Mouse (Mus musculus) kidney, postnatal 0 days (tissue): ENCODE measurements around the gene Chd5. TPM values are rescaled to one million over a fixed set of nuclear protein-coding genes. Genes with fewer than 3 reads are reported as not detected.

Experiments used
- ATAC-seq: fragments of 200-750 bp; cut with Nextera tagmentation; replicated peaks from 2 replicates; pipeline ENCODE4 v1.8.0; 2017; ENCODE audit warnings: low read depth, moderate number of reproducible peaks, moderate TSS enrichment, moderate library complexity; ENCODE audit not compliant: low FRiP score
- DNase-seq: peaks from one replicate; pipeline ENCODE4 v3.0.0-alpha.2; 2016; ENCODE audit warnings: low spot score
- H3K27ac ChIP-seq: fragments of 300-500 bp; sonication (generic); 2 replicates; pipeline ENCODE4 v1.5.1; 2014; ENCODE audit warnings: mild to moderate bottlenecking
- H3K27me3 ChIP-seq: fragments of 300-500 bp; sonication (generic); 2 replicates; pipeline ENCODE4 v1.6.1; 2014; ENCODE audit warnings: low read length, mixed read lengths; ENCODE audit not compliant: insufficient read depth
- H3K36me3 ChIP-seq: fragments of 300-500 bp; sonication (generic); 2 replicates; pipeline ENCODE4 v1.6.1; 2014; ENCODE audit warnings: low read length, mixed read lengths; ENCODE audit not compliant: insufficient read depth
- H3K4me1 ChIP-seq: fragments of 300-500 bp; sonication (generic); replicated peaks from 2 replicates; pipeline ENCODE4 v1.6.1; 2014; ENCODE audit warnings: antibody characterized with exemption, low read length, mixed read lengths; ENCODE audit not compliant: insufficient read depth
- H3K4me2 ChIP-seq: fragments of 300-500 bp; sonication (generic); 2 replicates; pipeline ENCODE4 v1.6.1; 2014; ENCODE audit warnings: mild to moderate bottlenecking, low read length, moderate library complexity, mixed read lengths
- H3K4me3 ChIP-seq: fragments of 300-500 bp; sonication (generic); replicated peaks from 2 replicates; pipeline ENCODE4 v1.5.1; 2014; ENCODE audit warnings: low read depth, low read length
- H3K9ac ChIP-seq: fragments of 300-500 bp; sonication (generic); 2 replicates; pipeline ENCODE4 v1.6.1; 2014; ENCODE audit warnings: low read depth, low read length
- H3K9me3 ChIP-seq: fragments of 300-500 bp; sonication (generic); replicated peaks from 2 replicates; pipeline ENCODE4 v1.6.1; 2016; ENCODE audit warnings: low read length, inconsistent platforms, mixed read lengths
- CTCF ChIP-seq: IDR thresholded peaks from 2 replicates; pipeline ENCODE4 v1.5.1; 2016; ENCODE audit warnings: antibody characterized with exemption, low read depth, mild to moderate bottlenecking, moderate library complexity
- WGBS: fragments of 180-500 bp; shearing (Covaris S2); extraction: QIAGEN DNeasy Blood & Tissue Kit; methylation state at CpG from one replicate; pipeline ENCODE4 v1.1.7; 2014; 5-methylcytosine and 5-hydroxymethylcytosine counted together
- polyA plus RNA-seq: library from polyadenylated mRNA; unstranded; fragments of >200 nt; fragmentation: Nextera tagmentation; extraction: Ambion mirVana; gene quantifications from 2 replicates; pipeline ENCODE4 v1.2.1, GENCODE M21; 2015

The Chd5 gene
- polyA plus RNA-seq, 1 experiment from 2014 or later: 0.04 TPM

DNA sequence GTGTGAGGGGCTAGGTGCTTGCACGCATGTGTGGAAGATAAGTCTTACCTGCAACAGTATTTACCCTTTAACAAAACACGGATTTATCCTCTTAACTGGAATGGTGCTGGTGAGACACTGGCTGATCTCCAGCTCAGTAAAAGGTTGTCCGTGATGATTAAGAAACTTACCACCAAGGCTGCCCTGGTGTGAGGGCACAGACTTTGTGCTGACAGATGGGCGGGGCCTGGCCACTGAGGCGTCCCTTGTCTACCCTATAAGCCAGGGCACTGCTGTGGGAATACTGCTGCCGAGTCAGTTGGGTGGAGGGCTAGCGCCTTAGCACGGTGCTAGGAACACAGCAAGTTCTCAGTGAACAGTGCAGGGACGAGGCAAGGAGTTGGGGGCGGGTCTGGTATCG, 36.4 kb upstream of the Chd5 start:
- ATAC-seq (no peak), DNase-seq (no peak)
- WGBS: 64% methylated on average over 11 of the region's 11 CpGs
- peaks cover 14% of the 10 kb centered on the region for H3K4me1 ChIP-seq
- no peaks in the 10 kb centered on the region for H3K27me3 ChIP-seq
- H3K36me3 ChIP-seq: peaks cover 21% of the 10 kb centered on the region; the same call in 1 of the 2 replicates
- no peak overlapping the region; the same call in 1 of the 2 replicates for H3K27ac ChIP-seq
- H3K4me2 ChIP-seq: no peak overlapping the region
- TF ChIP-seq CTCF: no peak
- H3K9ac ChIP-seq: no peak overlapping the region
- no peak overlapping the region for H3K4me3 ChIP-seq
- no peaks in the 10 kb centered on the region for H3K9me3 ChIP-seq

- no peak overlapping the region for H3K27ac ChIP-seq
- peaks cover 8% of the 10 kb centered on the region for H3K4me1 ChIP-seq
- no peaks in the 10 kb centered on the region for H3K27me3 ChIP-seq
- no peak overlapping the region for H3K4me3 ChIP-seq
- peaks cover 21% of the 10 kb centered on the region; the same call in 1 of the 2 replicates for H3K36me3 ChIP-seq
- H3K9me3 ChIP-seq: no peaks in the 10 kb centered on the region
- no peak overlapping the region for H3K4me2 ChIP-seq
- H3K9ac ChIP-seq: no peak overlapping the region
- ATAC-seq (peak; percentile 77), DNase-seq (no peak)
- no peak for TF ChIP-seq CTCF
- 73% methylated on average over 10 of the region's 10 CpGs for WGBS
Measured at GRCm38 (mm10) chr4:152303172-152303571, 35.3 kb upstream of the Chd5 start.

GRCm38 (mm10) chr4:152304685-152305084, 33.8 kb upstream of the Chd5 start:
- H3K9me3 ChIP-seq: no peaks in the 10 kb centered on the region
- 0 out of 2 replicates have a peak, but pooled peaks cover 4% of the 10 kb centered on the region for H3K4me1 ChIP-seq
- no peak for ATAC-seq
- no peak for TF ChIP-seq CTCF
- no peak for DNase-seq
- no peak overlapping the region for H3K27ac ChIP-seq
- no peak overlapping the region for H3K9ac ChIP-seq
- no peak overlapping the region for H3K4me3 ChIP-seq
- peaks cover 21% of the 10 kb centered on the region; the same call in 1 of the 2 replicates for H3K36me3 ChIP-seq
- WGBS: 94% methylated on average over 6 of the region's 6 CpGs
- H3K4me2 ChIP-seq: no peak overlapping the region
- no peaks in the 10 kb centered on the region for H3K27me3 ChIP-seq

DNA sequence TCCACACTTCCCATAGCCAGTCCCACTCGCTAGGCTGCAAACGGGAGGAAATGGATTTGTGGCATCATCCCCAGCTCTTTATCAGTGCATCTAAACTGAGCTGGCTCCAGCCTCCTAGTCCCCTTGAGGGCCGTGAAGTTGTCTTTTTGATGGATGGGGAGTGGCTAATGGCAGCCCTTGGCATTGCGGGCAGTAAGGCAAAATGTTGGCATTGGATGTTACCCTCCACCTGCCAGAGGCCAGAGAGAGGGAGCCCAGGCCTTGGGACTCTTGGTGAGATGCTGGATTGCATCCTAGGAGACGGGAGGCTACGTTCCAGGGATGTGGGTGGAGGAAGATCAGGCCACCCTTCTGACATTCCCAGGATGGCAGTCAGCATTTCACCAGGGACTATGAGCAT, 32.5 kb upstream of the Chd5 start:
- Histone ChIP-seq H3K9me3 (no peaks in the 10 kb centered on the region), H3K27me3 (no peaks in the 10 kb centered on the region), H3K4me2 (no peak overlapping the region), H3K36me3 (peaks cover 16% of the 10 kb centered on the region; the same call in 1 of the 2 replicates), H3K27ac (no peak overlapping the region), H3K9ac (no peak overlapping the region), H3K4me3 (no peak overlapping the region), H3K4me1 (no peaks in the 10 kb centered on the region)
- no peak for TF ChIP-seq CTCF
- WGBS: 62% methylated on average over 6 of the region's 6 CpGs
- ATAC-seq (no peak), DNase-seq (no peak)

DNA sequence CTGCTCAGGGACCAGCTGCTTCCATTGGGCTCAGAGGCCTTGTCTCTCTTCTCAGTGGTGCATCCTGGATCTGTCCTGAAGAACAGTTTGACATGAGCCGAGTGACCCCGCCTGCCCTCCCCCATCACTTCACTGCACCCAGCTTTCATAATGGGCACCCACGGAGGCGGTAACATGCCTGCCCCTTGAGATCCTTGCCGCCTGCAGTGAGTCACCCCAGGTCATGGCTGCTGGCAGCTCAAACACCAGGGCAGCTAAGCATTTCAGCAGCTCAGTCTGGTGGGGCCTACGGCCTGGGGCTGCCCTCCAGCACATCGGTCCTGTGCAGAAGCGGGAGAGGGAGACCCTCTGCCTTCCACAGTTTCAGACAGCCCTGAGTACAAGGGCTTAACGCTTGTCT, 30.9 kb upstream of the Chd5 start:
- 78% methylated on average over 9 of the region's 9 CpGs for WGBS
- H3K27ac ChIP-seq: no peak overlapping the region
- H3K4me3 ChIP-seq: no peak overlapping the region
- no peak overlapping the region for H3K9ac ChIP-seq
- peaks cover 8% of the 10 kb centered on the region for H3K27me3 ChIP-seq
- DNase-seq: no peak
- no peak overlapping the region for H3K4me2 ChIP-seq
- H3K36me3 ChIP-seq: peaks cover 11% of the 10 kb centered on the region; the same call in 1 of the 2 replicates
- H3K9me3 ChIP-seq: no peaks in the 10 kb centered on the region
- H3K4me1 ChIP-seq: peaks cover 5% of the 10 kb centered on the region
- no peak for TF ChIP-seq CTCF
- ATAC-seq: no peak

GRCm38 (mm10) chr4:152312186-152312585, 26.3 kb upstream of the Chd5 start:
- no peak for TF ChIP-seq CTCF
- Histone ChIP-seq H3K4me3 (0 out of 2 replicates have a peak overlapping the region, but pooled peaks have one; percentile 3), H3K27me3 (peaks cover 38% of the 10 kb centered on the region), H3K27ac (no peak overlapping the region), H3K4me1 (peaks cover 23% of the 10 kb centered on the region), H3K9me3 (no peaks in the 10 kb centered on the region), H3K4me2 (peak overlapping the region; percentile 51; the same call in 1 of the 2 replicates), H3K36me3 (no peaks in the 10 kb centered on the region), H3K9ac (no peak overlapping the region)
- ATAC-seq: no peak
- 5% methylated on average over 14 of the region's 14 CpGs for WGBS
- no peak for DNase-seq

DNA sequence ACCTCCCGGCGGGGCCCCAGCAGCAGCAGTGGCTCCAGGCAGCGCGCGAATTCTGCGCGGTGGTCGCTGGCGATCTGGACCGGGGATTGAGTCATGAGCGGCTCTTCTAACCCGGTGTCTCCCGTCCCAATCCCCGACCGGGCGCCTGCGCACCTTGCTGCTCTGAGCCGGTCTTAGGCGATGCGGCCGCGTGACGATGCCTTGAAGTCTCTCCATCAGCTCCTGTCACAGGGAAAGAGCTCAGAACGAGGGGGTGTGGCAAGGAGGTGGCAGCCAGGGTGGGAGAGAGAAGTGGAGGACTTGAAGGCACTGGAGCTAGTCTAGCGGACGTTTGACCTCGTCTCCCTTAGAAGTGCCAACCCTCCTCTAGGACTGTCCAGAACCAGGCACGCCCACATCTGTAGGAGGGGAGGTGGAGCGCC, 25.2 kb upstream of the Chd5 start:
- H3K27me3 ChIP-seq: peaks cover 39% of the 10 kb centered on the region
- H3K9ac ChIP-seq: no peak overlapping the region
- H3K4me1 ChIP-seq: peaks cover 23% of the 10 kb centered on the region
- DNase-seq: no peak
- peak overlapping the region; percentile 26 for H3K4me3 ChIP-seq
- H3K4me2 ChIP-seq: peak overlapping the region; percentile 51
- no peak overlapping the region for H3K27ac ChIP-seq
- WGBS: 0% methylated on average over 29 of the region's 29 CpGs
- H3K36me3 ChIP-seq: no peaks in the 10 kb centered on the region
- peak; percentile 38; the same call in 1 of the 2 replicates for ATAC-seq
- no peak for TF ChIP-seq CTCF
- no peaks in the 10 kb centered on the region for H3K9me3 ChIP-seq
